Mouse (Mus musculus): ENCODE measurements around the gene Nup210. TPM values are rescaled to one million over a fixed set of nuclear protein-coding genes. Genes with fewer than 3 reads are reported as not detected.
"Not testable (repeated sequence)": the region's sequence is repeated elsewhere in the genome, so short reads cannot be mapped to it uniquely, and the experiment has no call there.

Nup210 gene
- polyA plus RNA-seq, 1 experiment from 2014 or later: 24.0 TPM

DNA sequence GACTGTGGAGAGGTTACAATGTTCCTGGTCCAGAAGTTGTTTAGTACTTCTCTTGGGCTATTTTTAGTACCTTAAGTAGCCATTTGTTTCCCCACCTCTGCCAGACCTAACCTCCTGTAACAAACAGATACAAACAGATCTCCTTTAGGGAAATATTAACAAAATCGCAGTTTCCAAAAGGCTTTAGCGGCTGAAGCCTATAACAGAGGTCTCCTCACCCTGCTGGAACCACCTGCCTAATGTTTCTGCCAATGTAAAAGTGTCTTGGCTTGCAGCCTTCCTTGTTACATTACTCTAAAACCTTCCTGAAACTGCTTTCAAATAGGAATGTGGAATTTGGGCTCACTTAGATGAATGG, 8.6 kb upstream of the Nup210 start:
- no peaks in the 10 kb centered on the region for H3K27me3 ChIP-seq (ENCODE audit: insufficient read depth, poor library complexity, severe bottlenecking)
- H3K27ac ChIP-seq: no peak overlapping the region
- peaks cover 9% of the 10 kb centered on the region for H3K9me3 ChIP-seq
- no peak for DNase-seq (ENCODE audit: low spot score)
- H3K4me1 ChIP-seq (replicated peaks): 0 out of 2 replicates have a peak, but pooled peaks cover 2% of the 10 kb centered on the region
- no peaks in the 10 kb centered on the region for H3K36me3 ChIP-seq
- H3K4me3 ChIP-seq: no peak overlapping the region
- 84% methylated on average over 2 of the region's 2 CpGs for WGBS

DNA sequence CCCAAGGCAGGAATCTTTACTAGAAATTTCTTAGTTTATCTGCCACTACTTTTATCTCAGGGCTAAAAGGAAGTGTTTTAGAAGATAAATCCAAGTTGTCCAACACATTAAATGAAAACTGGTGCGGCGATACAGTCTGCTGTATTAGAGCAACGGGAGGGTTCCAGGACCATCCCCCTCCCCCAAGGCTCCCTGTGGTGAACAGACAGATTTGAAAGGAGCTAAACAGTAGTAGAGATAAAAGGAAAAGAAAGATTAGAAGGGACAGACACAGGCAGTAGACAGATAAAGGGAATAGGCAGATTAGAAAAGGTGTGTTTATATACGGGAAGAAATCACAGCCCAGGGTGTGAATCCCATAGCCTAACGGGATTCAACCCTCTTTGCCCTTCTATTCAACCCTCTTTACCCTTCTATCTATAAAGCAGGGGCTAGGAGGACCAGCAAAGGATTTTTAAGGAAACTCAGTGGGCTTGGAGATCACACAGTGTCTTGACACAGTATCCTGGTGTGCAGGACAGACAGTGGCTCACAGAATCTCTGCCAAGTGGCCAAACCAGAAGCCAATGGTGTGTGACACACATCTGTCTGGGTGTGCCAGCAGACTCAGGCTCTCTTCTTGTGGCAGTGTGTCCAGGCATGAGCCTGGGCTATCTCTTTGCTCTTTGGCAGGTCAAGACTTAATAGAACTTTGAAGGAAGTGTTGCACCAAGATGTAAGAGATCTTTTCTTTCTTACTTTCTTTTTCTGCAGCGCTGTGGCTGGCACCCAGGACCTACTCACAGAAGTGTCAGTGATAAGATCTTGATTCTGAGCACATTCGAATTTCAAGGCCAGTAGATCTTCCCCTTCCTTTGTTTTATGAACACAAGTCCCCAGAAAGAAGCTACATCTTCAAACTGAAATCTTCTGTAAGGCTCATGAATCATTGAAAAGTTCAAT, 7.9 kb upstream of the Nup210 start:
- Histone ChIP-seq H3K36me3 (no peaks in the 10 kb centered on the region), H3K9me3 (peaks cover 9% of the 10 kb centered on the region), H3K4me1 (replicated peaks) (0 out of 2 replicates have a peak, but pooled peaks cover 2% of the 10 kb centered on the region), H3K27ac (no peak overlapping the region), H3K4me3 (no peak overlapping the region), H3K27me3 (ENCODE audit: insufficient read depth, poor library complexity, severe bottlenecking) (no peaks in the 10 kb centered on the region)
- WGBS: 53% methylated on average over 7 of the region's 7 CpGs
- no peak for DNase-seq (ENCODE audit: low spot score)

DNA sequence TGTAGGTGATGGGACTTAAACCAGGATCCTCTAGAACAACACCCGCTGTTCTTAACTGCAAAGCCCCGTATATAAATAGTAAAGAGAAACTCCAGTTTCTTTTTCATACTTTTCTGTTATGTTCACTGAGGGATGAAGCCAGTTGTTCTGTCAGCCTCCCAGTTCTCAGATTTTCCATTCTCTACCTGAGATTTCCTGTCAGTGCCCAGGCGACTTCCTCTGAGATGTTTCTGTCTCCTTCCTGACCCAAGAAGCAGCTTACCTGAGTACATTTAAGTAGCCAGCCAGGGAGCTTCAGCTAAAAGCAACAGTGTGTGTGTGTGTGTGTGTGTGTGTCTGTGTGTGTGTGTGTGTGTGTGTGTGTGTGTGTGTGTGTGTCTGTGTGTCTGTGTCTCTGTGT, 6.8 kb upstream of the Nup210 start:
- DNase-seq (ENCODE audit: low spot score): no peak
- WGBS: 89% methylated on average over 3 of the region's 3 CpGs
- no peak overlapping the region for H3K4me3 ChIP-seq
- H3K9me3 ChIP-seq: peaks cover 9% of the 10 kb centered on the region
- H3K4me1 ChIP-seq (replicated peaks): 0 out of 2 replicates have a peak, but pooled peaks cover 2% of the 10 kb centered on the region
- H3K27ac ChIP-seq: no peak overlapping the region
- H3K36me3 ChIP-seq: no peaks in the 10 kb centered on the region
- H3K27me3 ChIP-seq (ENCODE audit: insufficient read depth, poor library complexity, severe bottlenecking): peaks cover 9% of the 10 kb centered on the region; the same call in 1 of the 2 replicates

- not testable (repeated sequence) for H3K4me3 ChIP-seq; DNase-seq (ENCODE audit: low spot score); H3K9me3 ChIP-seq; H3K27ac ChIP-seq; H3K36me3 ChIP-seq
- WGBS: 92% methylated on average over 7 of the region's 7 CpGs
- H3K4me1 ChIP-seq (replicated peaks): peaks cover 24% of the 10 kb centered on the region
- H3K27me3 ChIP-seq (ENCODE audit: insufficient read depth, poor library complexity, severe bottlenecking): peaks cover 19% of the 10 kb centered on the region
Measured at GRCm38 (mm10) chr6:91121089-91121488, 4.5 kb upstream of the Nup210 start.

- Histone ChIP-seq H3K9me3 (peaks cover 9% of the 10 kb centered on the region), H3K27ac (no peak overlapping the region), H3K4me1 (replicated peaks) (peaks cover 32% of the 10 kb centered on the region), H3K36me3 (no peaks in the 10 kb centered on the region), H3K27me3 (ENCODE audit: insufficient read depth, poor library complexity, severe bottlenecking) (peaks cover 19% of the 10 kb centered on the region), H3K4me3 (no peak overlapping the region)
- DNase-seq (ENCODE audit: low spot score): no peak
- 85% methylated on average over 2 of the region's 2 CpGs for WGBS
Measured at GRCm38 (mm10) chr6:91120206-91120605, 3.6 kb upstream of the Nup210 start.

DNA sequence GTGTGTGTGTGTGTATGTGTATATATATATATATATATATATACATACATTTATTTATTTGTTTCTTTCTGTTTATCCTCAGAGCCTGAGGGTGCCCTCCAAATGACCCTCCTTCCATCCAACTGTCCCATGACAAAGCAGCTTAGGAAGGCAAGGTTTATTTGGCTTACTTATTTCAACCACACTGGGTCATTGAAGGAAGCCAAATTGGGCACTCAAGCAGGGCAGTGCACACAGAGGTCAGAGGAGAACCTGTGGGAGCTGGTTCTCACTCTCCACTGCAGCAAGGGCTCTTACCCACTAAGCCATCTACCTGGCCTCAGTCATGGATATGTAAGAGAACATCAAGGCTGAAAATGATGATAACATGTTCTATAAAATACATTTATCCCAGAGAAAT, 1.9 kb upstream of the Nup210 start:
- H3K4me3 ChIP-seq: no peak overlapping the region
- no peak overlapping the region for H3K27ac ChIP-seq
- no peaks in the 10 kb centered on the region for H3K36me3 ChIP-seq
- no peak for DNase-seq (ENCODE audit: low spot score)
- peaks cover 45% of the 10 kb centered on the region for H3K4me1 ChIP-seq (replicated peaks)
- H3K27me3 ChIP-seq (ENCODE audit: insufficient read depth, poor library complexity, severe bottlenecking): peaks cover 19% of the 10 kb centered on the region
- H3K9me3 ChIP-seq: peaks cover 9% of the 10 kb centered on the region

- H3K4me3 ChIP-seq: peak overlapping the region; percentile 80
- H3K27me3 ChIP-seq (ENCODE audit: insufficient read depth, poor library complexity, severe bottlenecking): peaks cover 19% of the 10 kb centered on the region
- peaks cover 45% of the 10 kb centered on the region for H3K4me1 ChIP-seq (replicated peaks)
- DNase-seq (ENCODE audit: low spot score): no peak
- no peaks in the 10 kb centered on the region for H3K36me3 ChIP-seq
- WGBS: 2% methylated on average over 9 of the region's 9 CpGs
- peaks cover 9% of the 10 kb centered on the region for H3K9me3 ChIP-seq
- peak overlapping the region; percentile 95 for H3K27ac ChIP-seq
Measured at GRCm38 (mm10) chr6:91117149-91117548, 520 bp upstream of the Nup210 start.

DNA sequence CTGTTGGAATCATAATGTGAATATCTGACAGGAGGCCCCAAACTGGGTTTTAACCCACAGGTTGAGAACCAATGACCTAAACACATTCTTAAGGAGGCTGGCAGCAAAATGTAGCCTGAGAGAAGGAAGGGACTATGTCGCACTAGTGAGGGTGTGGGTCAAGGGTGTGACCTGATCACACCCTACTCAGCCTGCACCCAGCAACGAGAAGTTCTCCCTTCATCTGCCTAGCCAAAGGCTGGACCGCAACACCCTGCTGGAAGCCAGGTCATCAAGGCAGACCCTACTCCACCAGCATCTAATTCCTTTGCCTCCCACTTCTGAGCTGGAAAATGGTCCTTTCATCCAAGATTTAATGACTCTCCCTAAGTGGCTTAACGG, 776 bp downstream of the Nup210 start:
- no peak for DNase-seq (ENCODE audit: low spot score)
- Histone ChIP-seq H3K27me3 (ENCODE audit: insufficient read depth, poor library complexity, severe bottlenecking) (peaks cover 19% of the 10 kb centered on the region), H3K36me3 (0 out of 2 replicates have a peak, but pooled peaks cover 3% of the 10 kb centered on the region), H3K4me3 (peak overlapping the region; percentile 80), H3K4me1 (replicated peaks) (peaks cover 45% of the 10 kb centered on the region), H3K27ac (peak overlapping the region; percentile 95), H3K9me3 (no peaks in the 10 kb centered on the region)
- WGBS: 14% methylated on average over 4 of the region's 4 CpGs

GRCm38 (mm10) chr6:91115158-91115557, 1.5 kb downstream of the Nup210 start:
- peak overlapping the region; percentile 80 for H3K4me3 ChIP-seq
- DNase-seq (ENCODE audit: low spot score): no peak
- H3K9me3 ChIP-seq: no peaks in the 10 kb centered on the region
- peaks cover 48% of the 10 kb centered on the region for H3K4me1 ChIP-seq (replicated peaks)
- peaks cover 19% of the 10 kb centered on the region for H3K27me3 ChIP-seq (ENCODE audit: insufficient read depth, poor library complexity, severe bottlenecking)
- 30% methylated on average over 1 of the region's 1 CpGs for WGBS
- no peak overlapping the region for H3K27ac ChIP-seq
- 0 out of 2 replicates have a peak, but pooled peaks cover 3% of the 10 kb centered on the region for H3K36me3 ChIP-seq

DNA sequence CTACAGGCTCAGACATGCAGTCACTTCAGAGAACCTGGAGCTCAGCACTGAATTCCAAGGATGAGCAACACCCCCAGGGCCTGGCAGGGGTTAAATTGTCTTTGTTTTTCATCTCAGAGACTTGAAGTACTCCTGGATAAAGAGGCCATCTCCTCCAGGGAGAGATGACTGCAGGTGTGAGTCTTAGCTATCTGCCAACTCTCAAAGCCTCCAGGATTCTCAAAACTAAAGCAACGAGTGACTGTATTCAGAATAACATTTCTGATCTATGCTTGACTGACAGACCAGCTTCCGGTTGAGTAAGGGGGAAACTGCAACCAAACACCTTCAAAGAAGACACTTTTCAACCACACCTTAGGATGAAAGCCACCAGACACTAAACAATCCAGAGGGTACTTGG, 1.9 kb downstream of the Nup210 start:
- Histone ChIP-seq H3K36me3 (0 out of 2 replicates have a peak, but pooled peaks cover 3% of the 10 kb centered on the region), H3K4me1 (replicated peaks) (peaks cover 48% of the 10 kb centered on the region), H3K27ac (no peak overlapping the region), H3K9me3 (no peaks in the 10 kb centered on the region), H3K4me3 (no peak overlapping the region; the same call in 1 of the 2 replicates), H3K27me3 (ENCODE audit: insufficient read depth, poor library complexity, severe bottlenecking) (peaks cover 19% of the 10 kb centered on the region)
- DNase-seq (ENCODE audit: low spot score): no peak
- 57% methylated on average over 2 of the region's 2 CpGs for WGBS

DNA sequence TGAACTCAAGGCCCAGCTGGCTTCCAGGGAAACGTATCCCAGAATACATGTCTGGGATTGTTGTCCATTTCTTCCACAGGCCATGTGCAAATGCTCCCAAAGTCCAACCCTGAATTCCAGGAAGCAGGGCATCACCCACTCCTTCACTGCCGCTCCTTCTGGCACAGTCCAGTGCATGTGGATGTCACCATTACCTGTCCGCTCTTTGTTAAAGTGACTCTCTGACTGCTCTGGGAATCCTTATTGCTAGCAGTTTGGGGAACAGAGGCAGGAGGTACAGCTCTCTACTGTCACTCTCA, 4.7 kb downstream of the Nup210 start:
- no peaks in the 10 kb centered on the region for H3K27me3 ChIP-seq (ENCODE audit: insufficient read depth, poor library complexity, severe bottlenecking)

DNA sequence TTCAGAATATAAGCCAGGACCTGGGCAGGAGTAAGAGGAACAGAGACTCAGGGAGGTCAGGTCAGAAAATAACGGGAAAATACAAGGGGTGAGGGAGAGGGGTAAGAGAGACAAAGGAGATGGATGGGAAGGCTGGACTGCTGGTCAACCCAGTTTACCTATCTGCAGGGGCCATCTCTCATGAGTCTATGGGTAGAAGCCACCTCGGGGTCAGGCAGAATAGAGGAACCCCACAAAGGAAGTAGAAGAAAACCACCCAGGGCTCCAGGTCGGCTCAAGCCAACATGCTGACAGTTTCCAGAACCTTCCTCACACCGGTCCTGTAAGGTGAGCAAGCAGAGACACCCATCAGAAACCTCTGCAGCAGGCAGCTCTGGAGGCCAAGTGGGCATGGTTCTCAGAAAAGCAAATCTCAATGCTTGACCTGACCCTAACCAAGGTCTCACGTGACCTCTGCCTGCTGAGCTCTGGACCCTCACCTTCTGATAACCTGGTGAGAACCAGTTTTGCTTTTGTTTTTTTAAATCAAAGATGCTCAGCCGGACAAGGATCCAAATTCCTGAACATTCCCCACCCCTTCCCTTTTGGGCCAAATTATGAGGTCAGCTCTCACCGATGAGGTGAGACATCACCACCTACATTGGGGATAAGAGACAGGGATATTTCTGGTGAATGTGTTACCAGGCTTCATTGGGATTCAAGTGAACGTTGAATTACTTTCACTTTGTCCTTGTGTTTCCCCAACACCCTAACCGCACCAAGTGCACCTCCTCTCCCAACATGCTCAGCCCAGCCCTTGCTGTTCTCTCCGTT, 5.3 kb downstream of the Nup210 start:
- 0 out of 2 replicates have a peak, but pooled peaks cover 3% of the 10 kb centered on the region for H3K36me3 ChIP-seq
- H3K4me1 ChIP-seq (replicated peaks): peaks cover 29% of the 10 kb centered on the region
- no peaks in the 10 kb centered on the region for H3K9me3 ChIP-seq
- no peaks in the 10 kb centered on the region for H3K27me3 ChIP-seq (ENCODE audit: insufficient read depth, poor library complexity, severe bottlenecking)
- H3K4me3 ChIP-seq: no peak overlapping the region
- H3K27ac ChIP-seq: no peak overlapping the region
- WGBS: 88% methylated on average over 10 of the region's 10 CpGs
- DNase-seq (ENCODE audit: low spot score): no peak

More for the DNA sequence above, 4.7 kb downstream of the Nup210 start:
- H3K27ac ChIP-seq: no peak overlapping the region
- peaks cover 35% of the 10 kb centered on the region for H3K4me1 ChIP-seq (replicated peaks)
- no peak overlapping the region for H3K4me3 ChIP-seq
- 96% methylated on average over 3 of the region's 3 CpGs for WGBS
- H3K36me3 ChIP-seq: 0 out of 2 replicates have a peak, but pooled peaks cover 3% of the 10 kb centered on the region
- no peaks in the 10 kb centered on the region for H3K9me3 ChIP-seq
- no peak for DNase-seq (ENCODE audit: low spot score)

Data from hindbrain, embryonic 10.5 days (tissue).